ENCODE assay signal across 7 mouse cellular contexts in the genomic region with DNA sequence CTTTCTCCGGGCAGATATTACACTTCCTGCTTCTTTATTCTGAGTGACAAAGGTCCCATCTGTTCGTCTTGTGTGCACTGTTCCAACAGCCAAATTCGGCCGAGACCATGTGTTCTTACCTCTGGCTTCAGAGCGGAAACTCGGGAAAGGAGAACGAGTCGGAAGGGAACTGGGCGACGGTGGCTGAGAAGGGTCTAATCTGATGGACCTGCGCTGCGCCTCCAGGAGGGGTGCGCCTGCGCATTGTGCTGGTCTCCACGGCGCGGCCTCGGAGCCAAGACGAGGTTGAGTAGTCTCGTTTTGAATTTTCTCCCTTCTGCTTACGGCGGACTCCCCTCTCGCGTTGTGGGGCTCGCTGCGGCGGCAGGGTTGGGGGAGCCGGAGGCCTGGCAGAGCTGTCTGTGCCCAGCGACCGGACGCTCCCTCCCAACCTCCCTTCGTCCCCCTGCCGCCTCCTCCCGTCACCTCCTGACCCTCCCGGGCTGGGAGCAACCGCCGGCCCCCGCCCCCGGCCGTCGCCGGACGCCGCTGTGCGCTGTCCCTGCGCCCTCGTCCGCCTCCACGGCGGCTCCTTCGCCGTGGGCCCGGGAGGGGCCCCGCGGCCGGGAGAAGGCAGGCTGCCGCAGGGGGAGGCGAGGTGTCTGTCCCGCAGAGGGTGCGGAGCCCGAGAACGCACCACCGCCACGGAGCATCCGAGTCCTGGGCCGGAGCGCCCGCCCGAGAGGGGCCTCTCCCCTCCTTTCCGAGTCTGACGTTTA. TPM values are rescaled to one million over a fixed set of nuclear protein-coding genes. Genes with fewer than 3 reads are reported as not detected.
A peak's percentile ranks its signal among the peaks of the same experiment; 100 is the strongest.
DNase-seq lines count a peak whose midpoint lies in the region; ATAC-seq lines count a peak whose summit lies in the region.

A gene (plus strand): TSS at position 224 of the 758 bp plus-strand sequence.
A gene (minus strand): TSS at position 622 of the 758 bp plus-strand sequence.

- H3K4me3 ChIP-seq in embryonic facial prominence, embryonic 12.5 days: peak within 1 kb of the TSS; percentile 90
- peak within 1 kb of the TSS; percentile 69 for H3K4me3 ChIP-seq in limb, embryonic 11.5 days (ENCODE audit: low read depth, low read length)
- H3K4me3 ChIP-seq in midbrain, embryonic 14.5 days (replicated peaks; ENCODE audit: low read depth, low read length): peak within 1 kb of the TSS; percentile 94

- peak within 1 kb of the TSS; percentile 98 for H3K27ac ChIP-seq in embryonic facial prominence, embryonic 12.5 days
- H3K27ac ChIP-seq in limb, embryonic 11.5 days (replicated peaks; ENCODE audit: low read depth, low read length): peak within 1 kb of the TSS; percentile 96
- H3K27ac ChIP-seq in midbrain, embryonic 14.5 days (replicated peaks; ENCODE audit: low read depth, low read length): peak within 1 kb of the TSS; percentile 99

- peaks cover 8% of the 10 kb centered on the region; the same call in 1 of the 2 replicates for H3K36me3 ChIP-seq in embryonic facial prominence, embryonic 12.5 days
- no peaks in the 10 kb centered on the region for H3K36me3 ChIP-seq in limb, embryonic 11.5 days (ENCODE audit: control insufficient read depth, insufficient read depth, low read length)
- peaks cover 6% of the 10 kb centered on the region for H3K36me3 ChIP-seq in midbrain, embryonic 14.5 days (ENCODE audit: control insufficient read depth, insufficient read depth, low read length)

- peak within 1 kb of the TSS; percentile 88 for H3K9ac ChIP-seq in embryonic facial prominence, embryonic 12.5 days
- H3K9ac ChIP-seq in limb, embryonic 11.5 days (ENCODE audit: low read length): peak within 1 kb of the TSS; percentile 93
- peak within 1 kb of the TSS; percentile 95 for H3K9ac ChIP-seq in midbrain, embryonic 14.5 days (replicated peaks; ENCODE audit: low read length)

- DNase-seq in adrenal gland, postnatal 25 days: peak; percentile 97
- peak; percentile 99 for DNase-seq in heart, adult 11 months
- peak; percentile 98 for DNase-seq in kidney, adult 18-20 months
- peak; percentile 96 for DNase-seq in limb, embryonic 11.5 days (ENCODE audit: low spot score)
- DNase-seq in midbrain, embryonic 14.5 days: peak; percentile 99
- DNase-seq in spleen, adult 18-20 months: peak; percentile 91 to 96

- peaks cover 6% of the 10 kb centered on the region for H3K4me1 ChIP-seq in embryonic facial prominence, embryonic 12.5 days
- H3K4me1 ChIP-seq in limb, embryonic 11.5 days (ENCODE audit: control insufficient read depth, insufficient read depth, low read length): peaks cover 3% of the 10 kb centered on the region; the same call in 1 of the 2 replicates
- H3K4me1 ChIP-seq in midbrain, embryonic 14.5 days (ENCODE audit: control insufficient read depth, insufficient read depth, low read length): peaks cover 7% of the 10 kb centered on the region

- no peaks in the 10 kb centered on the region for H3K9me3 ChIP-seq in embryonic facial prominence, embryonic 12.5 days
- H3K9me3 ChIP-seq in limb, embryonic 11.5 days (ENCODE audit: control insufficient read depth, low read length): no peaks in the 10 kb centered on the region
- H3K9me3 ChIP-seq in midbrain, embryonic 14.5 days (ENCODE audit: control insufficient read depth, low read length): no peaks in the 10 kb centered on the region

- under 1% methylated on average over 71 of the region's 71 CpGs for WGBS in embryonic facial prominence, embryonic 12.5 days
- WGBS in limb, embryonic 11.5 days: under 1% methylated on average over 71 of the region's 71 CpGs
- WGBS in midbrain, embryonic 14.5 days: 1% methylated on average over 71 of the region's 71 CpGs

- peak; percentile 96 for ATAC-seq in embryonic facial prominence, embryonic 12.5 days (ENCODE audit: insufficient number of reproducible peaks, insufficient read depth, low FRiP score, low TSS enrichment)
- ATAC-seq in limb, embryonic 11.5 days (ENCODE audit: insufficient number of reproducible peaks, low FRiP score, low TSS enrichment, low read depth): peak; percentile 97
- ATAC-seq in midbrain, embryonic 14.5 days (ENCODE audit: low FRiP score, low TSS enrichment): peak; percentile 96

- H3K4me2 ChIP-seq in embryonic facial prominence, embryonic 12.5 days (replicated peaks): peak within 1 kb of the TSS; percentile 83
- H3K4me2 ChIP-seq in limb, embryonic 11.5 days (ENCODE audit: low read depth, severe bottlenecking): peak within 1 kb of the TSS; percentile 58
- H3K4me2 ChIP-seq in midbrain, embryonic 14.5 days (ENCODE audit: low read length): peak within 1 kb of the TSS; percentile 77

- no peaks in the 10 kb centered on the region for H3K27me3 ChIP-seq in embryonic facial prominence, embryonic 12.5 days
- H3K27me3 ChIP-seq in limb, embryonic 11.5 days (ENCODE audit: control insufficient read depth, insufficient read depth, low read length): no peaks in the 10 kb centered on the region
- no peaks in the 10 kb centered on the region for H3K27me3 ChIP-seq in midbrain, embryonic 14.5 days (ENCODE audit: control insufficient read depth, insufficient read depth, low read length)

RNA-seq across cellular contexts. Expression of the first gene that starts in this region (rescaled TPM):
- total RNA-seq in adrenal gland, postnatal 25 days (2021): 13.8 and 17.9 TPM in 2 replicates
- polyA plus RNA-seq in embryonic facial prominence, embryonic 12.5 days (2016; fragmentation: Nextera tagmentation; extraction: Ambion mirVana): 7.8 and 8.2 TPM in 2 replicates
- 5.3 and 6.6 TPM in 2 replicates for polyA plus RNA-seq in limb, embryonic 11.5 days (2014; fragmentation: Nextera tagmentation; extraction: Ambion mirVana)
- 8.1 and 10.3 TPM in 2 replicates for polyA plus RNA-seq in midbrain, embryonic 14.5 days (2014; fragmentation: Nextera tagmentation; extraction: Ambion mirVana)

RNA-seq across cellular contexts. Expression of the second gene that starts in this region (rescaled TPM):
- total RNA-seq in adrenal gland, postnatal 25 days (2021): 14.9 and 17.9 TPM in 2 replicates
- 48.3 and 49.4 TPM in 2 replicates for polyA plus RNA-seq in embryonic facial prominence, embryonic 12.5 days (2016; fragmentation: Nextera tagmentation; extraction: Ambion mirVana)
- 52.3 and 53.8 TPM in 2 replicates for polyA plus RNA-seq in limb, embryonic 11.5 days (2014; fragmentation: Nextera tagmentation; extraction: Ambion mirVana)
- 45.0 and 50.6 TPM in 2 replicates for polyA plus RNA-seq in midbrain, embryonic 14.5 days (2014; fragmentation: Nextera tagmentation; extraction: Ambion mirVana)

Comparison
In these comparisons a context has a peak if more than half of its experiments do, and no peak if none do; other contexts are left out.
1. Peak in every context shown above with its lines: DNase-seq, ATAC-seq, H3K4me3 ChIP-seq and H3K27ac ChIP-seq.